Mouse (Mus musculus): Measurements from ENCODE around the gene 1810062G17Rik.

DNA sequence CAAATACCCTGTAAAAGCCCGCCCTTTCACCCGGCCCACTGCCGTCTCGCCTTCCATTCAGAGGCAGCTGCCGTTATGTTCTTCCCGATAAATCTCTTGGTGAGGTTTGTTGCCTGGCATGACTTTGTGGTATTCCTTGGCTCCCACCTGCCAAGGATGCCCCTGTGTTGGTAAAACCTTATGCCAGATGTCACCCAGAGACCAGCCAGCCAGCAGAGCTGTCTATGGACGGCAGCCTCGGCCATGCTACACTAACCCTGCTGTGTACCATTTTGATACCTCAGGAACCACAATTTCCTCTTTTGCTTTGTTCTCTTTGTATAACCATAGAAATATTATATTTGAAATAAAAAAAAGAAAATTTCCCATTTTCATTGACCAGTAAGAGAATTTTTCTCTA, 48.4 kb upstream of the 1810062G17Rik start:
- no peak for TF ChIP-seq CTCF (IDR thresholded peaks at IDR 0.05; ENCODE audit: low read depth, low read length)
- TF ChIP-seq EP300 (IDR thresholded peaks at IDR 0.05; ENCODE audit: insufficient read depth, low read depth, low read length): no peak

Data from ES-Bruce4 (cell line).